Mouse (Mus musculus) gonadal fat pad, adult 2 months (tissue): Measurements from ENCODE around the gene Elp5. TPM values are rescaled to one million over a fixed set of nuclear protein-coding genes. Genes with fewer than 3 reads are reported as not detected.
"Not testable (repeated sequence)": the region's sequence is repeated elsewhere in the genome, so short reads cannot be mapped to it uniquely, and the experiment has no call there.

Experiments used
- DNase-seq: peaks from one replicate; pipeline ENCODE4 v3.0.0-alpha.2; 2012; ENCODE audit warnings: low read depth
- polyA plus RNA-seq: library from polyadenylated mRNA; depleted of rRNA; stranded (reverse); fragments of >200 nt; gene quantifications from 2 replicates; pipeline ENCODE4 v1.2.3, GENCODE M21; 2012

The Elp5 gene
- polyA plus RNA-seq, 1 experiment = 80.3 TPM

GRCm38 (mm10) chr11:69960616-69961015, 21.7 kb downstream of the Elp5 start:
- no peak for DNase-seq

DNA sequence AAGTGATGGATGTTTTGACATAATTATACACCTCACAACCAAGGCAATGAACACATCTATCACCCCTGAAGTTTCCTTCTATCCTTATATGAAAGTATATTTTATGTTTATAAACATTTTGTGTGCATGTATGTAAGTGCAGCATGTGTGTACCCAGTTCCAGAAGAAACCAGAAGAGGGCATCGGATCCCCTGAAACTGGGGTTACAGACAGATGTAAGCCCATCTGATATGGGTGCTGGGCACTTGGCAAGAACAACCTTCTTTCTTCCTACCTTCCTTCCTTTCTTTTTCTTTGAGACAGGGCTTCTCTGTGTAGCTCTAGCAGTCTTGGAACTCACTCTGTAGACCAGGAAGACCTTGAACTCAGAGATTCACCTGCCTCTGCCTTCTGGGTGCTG, 26.1 kb downstream of the Elp5 start:
- DNase-seq = no peak

DNA sequence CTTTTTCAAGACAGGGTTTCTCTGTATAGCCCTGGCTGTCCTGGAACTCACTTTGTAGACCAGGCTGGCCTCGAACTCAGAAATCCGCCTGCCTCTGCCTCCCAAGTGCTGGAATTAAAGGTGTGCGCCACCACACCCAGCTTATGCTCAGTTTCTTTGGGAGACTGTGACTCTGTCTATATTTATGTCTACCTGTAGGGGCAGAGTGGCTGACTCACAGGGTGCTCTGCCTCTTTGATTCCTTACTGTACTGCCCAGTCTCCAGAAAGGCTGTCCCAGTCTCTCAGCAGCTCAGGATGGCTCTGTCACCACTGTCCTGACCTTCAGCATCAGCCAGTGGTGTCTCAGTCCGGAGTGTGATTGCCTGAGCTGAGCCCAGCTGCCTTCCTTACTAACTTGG, 26.7 kb downstream of the Elp5 start:
- not testable (repeated sequence) for DNase-seq

GRCm38 (mm10) chr11:69953267-69953915, 28.9 kb downstream of the Elp5 start:
- DNase-seq = no peak

- DNase-seq = no peak
These were observed 30.0 kb downstream of the Elp5 start for GRCm38 (mm10) chr11:69952274-69952673.

DNA sequence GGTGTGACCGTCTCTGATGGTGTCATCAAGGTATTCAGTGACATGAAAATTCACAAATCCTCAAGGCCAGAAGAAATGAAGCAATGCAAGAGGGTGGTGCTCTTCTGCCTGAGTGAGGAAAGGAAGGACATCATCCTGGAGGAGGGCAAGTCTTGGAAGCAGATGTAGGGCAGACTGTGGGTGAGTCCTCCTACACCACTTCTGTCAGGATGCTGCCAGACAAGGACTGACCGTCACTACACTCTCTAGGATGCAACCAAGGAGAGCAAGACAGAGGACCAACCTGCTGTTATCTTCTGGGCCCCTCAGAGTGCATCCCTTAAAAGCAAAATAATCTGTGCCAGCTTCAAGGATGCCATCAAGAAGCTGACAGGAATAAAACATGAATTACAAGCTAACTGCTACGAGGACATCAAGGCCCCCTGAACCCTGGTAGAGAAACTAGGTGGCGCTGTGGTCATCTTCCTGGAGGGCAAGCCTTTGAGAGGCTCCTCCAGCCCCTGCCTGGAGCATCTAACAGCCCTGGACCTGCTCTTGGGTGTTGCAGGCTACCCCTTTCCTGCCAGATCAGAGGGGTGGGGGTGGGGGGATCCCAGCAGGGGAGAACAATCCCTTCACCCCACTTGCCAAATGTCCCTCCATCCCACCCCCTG, 31.4 kb downstream of the Elp5 start:
- DNase-seq = no peak

- no peak for DNase-seq
These were observed 33.6 kb downstream of the Elp5 start for GRCm38 (mm10) chr11:69948763-69949150.

DNA sequence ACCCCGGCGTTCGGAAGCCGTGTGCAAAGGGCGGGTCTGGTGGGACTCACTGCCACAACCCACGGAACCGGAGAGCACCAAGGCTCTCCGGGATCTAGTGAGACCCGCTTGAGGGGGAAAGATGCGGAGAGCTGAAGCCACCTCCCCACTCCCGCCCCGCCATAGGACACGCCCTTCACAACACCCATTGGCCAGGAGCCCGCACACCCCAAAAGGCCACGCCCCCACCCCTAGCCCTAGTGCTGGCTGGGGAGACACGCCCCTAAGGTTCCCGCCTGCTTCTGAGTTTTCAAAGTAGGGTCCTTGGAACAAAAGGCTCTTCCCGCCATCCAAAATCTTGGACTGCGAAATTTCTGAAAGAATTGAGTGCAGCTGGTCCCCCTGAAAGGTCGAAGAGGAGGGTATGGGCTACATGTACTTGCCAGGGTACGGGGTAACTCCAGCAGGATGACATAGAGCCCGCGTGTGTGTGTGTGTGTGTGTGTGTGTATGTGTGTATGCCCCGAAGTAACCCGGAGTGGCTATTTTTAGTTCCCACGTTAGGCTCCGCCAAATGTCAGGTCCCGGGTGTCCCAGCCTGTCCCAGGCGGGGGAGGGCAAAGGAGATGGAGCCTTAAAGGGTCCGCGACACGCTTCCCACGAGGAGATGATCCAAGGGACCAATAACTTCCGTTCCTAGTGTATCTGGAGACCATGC, 34.1 kb downstream of the Elp5 start, which contains the start of gene Slc2a4:
Gene Slc2a4, minus strand, starts transcription at position 123 of the 697 bp plus-strand sequence.
- no peak for DNase-seq

GRCm38 (mm10) chr11:69947337-69948065, 34.8 kb downstream of the Elp5 start:
- DNase-seq = no peak

GRCm38 (mm10) chr11:69945997-69946891, 36.1 kb downstream of the Elp5 start:
- DNase-seq = no peak

DNA sequence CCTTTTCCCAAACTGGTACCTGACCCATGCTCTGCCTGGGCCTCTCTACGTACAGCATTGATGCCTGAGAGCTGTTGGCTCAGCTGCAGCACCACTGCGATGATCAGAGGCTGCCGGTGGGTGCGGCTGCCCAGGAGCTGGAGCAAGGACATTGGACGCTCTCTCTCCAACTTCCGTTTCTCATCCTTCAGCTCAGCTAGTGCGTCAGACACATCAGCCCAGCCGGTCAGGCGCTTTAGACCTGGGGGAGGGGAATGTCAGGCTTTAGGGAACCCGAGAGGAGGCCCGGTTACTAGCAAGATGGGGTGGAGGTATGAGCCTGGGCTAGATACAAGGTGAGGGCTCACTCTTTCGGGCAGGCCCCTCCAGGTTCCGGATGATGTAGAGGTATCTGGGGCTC, 37.1 kb downstream of the Elp5 start:
- DNase-seq = no peak

GRCm38 (mm10) chr11:69940962-69941361, 41.4 kb downstream of the Elp5 start:
- DNase-seq = no peak

DNA sequence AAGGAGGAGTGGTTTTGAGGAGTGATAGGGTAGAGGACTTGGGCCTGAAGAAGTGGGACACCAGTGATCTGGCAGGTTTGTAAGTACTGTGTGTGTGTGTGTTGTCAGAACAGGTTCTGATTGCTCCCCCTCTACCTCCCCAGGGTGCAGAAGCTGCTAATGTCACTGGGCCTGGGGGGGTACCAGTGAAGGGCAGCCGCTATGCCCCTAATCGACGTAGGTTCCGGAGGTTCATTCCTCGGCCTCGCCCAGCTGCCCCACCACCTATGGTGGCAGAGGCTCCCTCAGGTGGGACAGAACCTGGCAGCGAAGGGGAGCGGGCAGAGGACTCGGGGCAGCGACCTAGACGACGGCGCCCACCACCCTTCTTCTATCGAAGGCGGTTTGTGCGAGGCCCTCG, 42.6 kb downstream of the Elp5 start:
- DNase-seq = no peak

DNA sequence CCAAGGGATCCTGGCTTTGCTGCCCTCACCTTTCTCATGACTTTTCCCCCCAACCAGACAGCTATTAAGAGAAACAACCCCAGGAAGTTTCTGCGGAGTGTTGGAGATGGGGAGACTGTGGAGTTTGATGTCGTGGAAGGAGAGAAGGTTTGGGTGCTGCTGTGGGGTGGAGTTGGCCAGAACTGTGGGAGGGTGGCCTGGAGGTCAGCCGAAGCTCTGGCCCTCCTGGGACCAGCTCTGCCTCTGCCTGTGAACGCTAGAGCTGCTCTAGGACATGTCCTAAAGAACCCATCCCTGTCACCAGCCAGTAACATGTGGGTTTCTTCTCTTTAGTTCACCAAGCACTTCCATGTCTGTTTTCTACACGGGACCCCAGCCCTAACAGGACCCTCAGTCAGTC, 43.1 kb downstream of the Elp5 start:
- no peak for DNase-seq

- no peak for DNase-seq
These were observed 43.8 kb downstream of the Elp5 start for GRCm38 (mm10) chr11:69938401-69938979.

DNA sequence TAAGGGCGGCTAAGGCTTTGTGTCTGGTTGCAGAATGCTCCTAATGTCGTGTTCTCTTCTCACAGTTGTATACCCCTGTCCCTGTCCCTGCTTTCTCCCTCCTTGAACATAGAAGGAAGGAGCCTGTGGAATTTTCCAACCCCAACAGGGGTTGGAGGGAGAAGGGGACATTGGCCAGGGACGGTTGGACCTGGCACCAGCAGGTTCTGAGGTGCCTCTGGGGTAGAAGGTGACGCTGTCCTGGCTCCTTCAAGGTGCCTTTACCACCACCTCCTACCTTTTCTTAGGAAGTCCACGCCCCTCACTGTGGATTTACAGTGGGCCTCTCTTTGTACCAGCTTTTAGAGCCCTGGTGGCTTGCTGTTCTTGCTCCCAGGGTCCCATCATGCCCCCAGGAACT, 44.5 kb downstream of the Elp5 start:
- no peak for DNase-seq

DNA sequence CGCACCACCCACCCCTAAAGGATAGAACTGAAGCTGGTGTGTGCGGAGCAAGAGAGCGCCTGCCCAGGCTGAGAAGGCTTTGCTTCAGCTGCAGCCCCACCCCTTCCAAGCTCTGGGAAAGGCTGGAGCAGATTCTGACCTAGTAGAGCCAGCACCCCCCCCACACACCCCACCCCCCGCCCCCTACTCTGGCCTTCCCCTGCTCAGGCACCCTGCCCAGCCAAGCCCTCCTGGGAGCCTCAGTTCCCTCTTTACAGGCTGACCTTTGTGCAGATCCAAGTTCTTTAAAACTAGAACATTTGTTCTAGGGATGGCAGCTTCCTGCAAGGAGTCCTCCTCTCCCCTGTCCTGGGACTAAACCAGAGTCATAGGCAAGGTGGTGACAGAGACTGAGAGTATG, 44.9 kb downstream of the Elp5 start:
- no peak for DNase-seq

DNA sequence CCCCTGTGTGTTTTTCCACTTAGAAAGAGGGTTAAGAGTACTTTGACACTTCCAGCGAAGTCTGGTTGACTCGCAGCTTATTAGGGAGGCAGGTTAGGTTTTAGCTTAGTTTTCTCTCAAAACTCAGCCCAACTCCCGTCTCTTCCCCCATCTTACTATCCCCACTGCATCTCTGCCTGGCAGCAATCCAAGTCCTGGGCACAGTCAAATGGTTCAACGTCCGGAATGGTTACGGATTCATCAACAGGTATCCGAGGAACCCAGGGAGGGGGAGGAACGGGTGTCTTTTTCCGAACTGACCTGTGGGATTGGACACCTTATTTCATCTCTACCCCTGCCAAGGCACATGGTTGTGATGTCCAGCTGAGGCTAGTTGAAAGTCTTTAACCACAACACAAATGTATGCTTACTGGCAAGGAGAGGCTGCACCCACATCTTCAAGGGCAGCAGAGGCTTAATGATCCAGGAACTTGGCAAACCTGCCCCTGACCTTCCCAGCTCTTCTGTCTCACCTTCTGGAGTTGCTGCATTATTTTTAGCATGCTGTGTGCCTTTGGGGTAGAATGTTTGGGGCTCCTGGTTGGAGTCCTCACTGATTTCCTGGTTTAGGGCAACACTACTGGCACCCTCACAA, 45.5 kb downstream of the Elp5 start:
- no peak for DNase-seq

GRCm38 (mm10) chr11:69936156-69936555, 46.2 kb downstream of the Elp5 start:
- no peak for DNase-seq

DNA sequence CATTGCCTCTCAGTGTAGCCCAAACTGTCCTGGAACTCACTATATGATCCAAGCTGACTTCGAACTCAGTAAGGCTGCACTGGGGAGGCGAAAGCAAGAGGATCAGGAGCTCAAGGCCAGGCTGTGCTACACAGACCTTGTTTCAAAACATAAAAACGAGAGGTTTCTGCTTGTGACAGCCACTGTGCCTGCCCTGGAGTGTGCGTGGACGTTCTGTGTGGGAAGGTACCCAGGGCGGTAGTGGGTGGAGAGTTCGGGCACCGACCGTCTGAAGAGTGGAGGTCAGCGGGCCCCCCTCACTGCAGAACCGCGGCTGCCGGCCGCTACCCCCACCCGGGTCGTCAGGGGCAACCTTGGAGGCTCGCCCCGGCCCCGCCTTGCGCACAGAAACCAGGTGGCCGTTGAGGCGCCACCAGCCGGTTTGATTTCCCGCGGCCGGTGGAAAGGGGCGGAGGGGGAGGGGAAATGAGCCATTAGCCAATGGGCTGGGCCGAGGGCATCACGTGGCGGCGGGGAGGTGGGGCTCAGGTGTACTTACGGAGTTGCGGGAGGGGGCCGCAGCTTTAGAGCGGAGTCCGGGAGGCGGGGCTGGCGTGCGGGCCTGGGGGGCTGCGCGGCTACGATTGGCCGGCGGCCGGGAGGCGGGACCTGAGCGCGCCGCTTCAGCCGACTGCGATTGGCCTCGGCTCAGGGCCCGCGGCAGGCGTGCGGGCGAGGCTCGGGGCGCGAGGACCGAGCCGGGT, 47.0 kb downstream of the Elp5 start, which contains the start of gene Ybx2:
Gene Ybx2, plus strand, starts transcription at position 660 of the 743 bp plus-strand sequence.
- DNase-seq = no peak
